Mouse (Mus musculus): ENCODE measurements around the gene Speer4a. TPM values are rescaled to one million over a fixed set of nuclear protein-coding genes. Genes with fewer than 3 reads are reported as not detected.
"Not testable (repeated sequence)": the region's sequence is repeated elsewhere in the genome, so short reads cannot be mapped to it uniquely, and the experiment has no call there.

Speer4a gene
- total RNA-seq (2015) = 0.27 TPM in 1 of 2 replicates, not detected in the other
- total RNA-seq (2017) = not detected in 2 replicates

- not testable (repeated sequence) for ATAC-seq (ENCODE audit: poor library complexity, severe bottlenecking)
Measured at GRCm38 (mm10) chr5:26039458-26039857, at the start of gene Speer4a. Gene Speer4a, minus strand, starts transcription at chr5:26039558.

- ATAC-seq (ENCODE audit: poor library complexity, severe bottlenecking) = not testable (repeated sequence)
Measured at GRCm38 (mm10) chr5:26079023-26079422, 39.7 kb upstream of the Speer4a start.

- no peak for ATAC-seq (ENCODE audit: poor library complexity, severe bottlenecking)
Measured at GRCm38 (mm10) chr5:26070716-26071115, 31.4 kb upstream of the Speer4a start.

- not testable (repeated sequence) for ATAC-seq (ENCODE audit: poor library complexity, severe bottlenecking)
Measured at GRCm38 (mm10) chr5:26058481-26058880, 19.1 kb upstream of the Speer4a start, which contains the start of gene Gm7347. Gene Gm7347, minus strand, starts transcription at chr5:26058581.

- ATAC-seq (ENCODE audit: poor library complexity, severe bottlenecking) = not testable (repeated sequence)
Measured at GRCm38 (mm10) chr5:26022816-26023215, 16.5 kb downstream of the Speer4a start, which contains the start of gene Gm5862. Gene Gm5862, minus strand, starts transcription at chr5:26022916.

GRCm38 (mm10) chr5:26007697-26008096, 31.7 kb downstream of the Speer4a start:
- ATAC-seq (ENCODE audit: poor library complexity, severe bottlenecking) = not testable (repeated sequence)

- ATAC-seq (ENCODE audit: poor library complexity, severe bottlenecking) = peak; percentile 38; the same call in 1 of the 2 replicates
Measured at GRCm38 (mm10) chr5:26006937-26007695, 32.2 kb downstream of the Speer4a start.

- ATAC-seq (ENCODE audit: poor library complexity, severe bottlenecking) = not testable (repeated sequence)
Measured at GRCm38 (mm10) chr5:26004698-26005097, 34.7 kb downstream of the Speer4a start, which contains the start of gene Gm1979. Gene Gm1979, minus strand, starts transcription at chr5:26004798.

GRCm38 (mm10) chr5:25988550-25988949, 50.8 kb downstream of the Speer4a start, which contains the start of gene Gm21698:
Gene Gm21698, minus strand, starts transcription at chr5:25988650.
- ATAC-seq (ENCODE audit: poor library complexity, severe bottlenecking) = not testable (repeated sequence)

Other genes with a start within 250 kb of the Speer4a start
- not detected in 2 replicates for gene Gm21663, start 97.2 kb downstream of the Speer4a start, total RNA-seq (2015)
- not detected in 2 replicates for gene Gm21663, start 97.2 kb downstream of the Speer4a start, total RNA-seq (2017)
- not detected in 2 replicates for gene Gm21671, start 85.1 kb downstream of the Speer4a start, total RNA-seq (2015)
- not detected in 2 replicates for gene Gm21671, start 85.1 kb downstream of the Speer4a start, total RNA-seq (2017)
- gene Gm21680, start 66.9 kb downstream of the Speer4a start, total RNA-seq (2015) = not detected in 2 replicates
- not detected in 2 replicates for gene Gm21680, start 66.9 kb downstream of the Speer4a start, total RNA-seq (2017)
- gene Gm21698, start 50.9 kb downstream of the Speer4a start, total RNA-seq (2015) = not detected in 2 replicates
- gene Gm21698, start 50.9 kb downstream of the Speer4a start, total RNA-seq (2017) = not detected in 2 replicates
- not detected in 2 replicates for gene Gm1979, start 34.8 kb downstream of the Speer4a start, total RNA-seq (2015)
- gene Gm1979, start 34.8 kb downstream of the Speer4a start, total RNA-seq (2017) = not detected in 2 replicates
- gene Gm5862, start 16.6 kb downstream of the Speer4a start, total RNA-seq (2015) = not detected in 2 replicates
- not detected in 2 replicates for gene Gm5862, start 16.6 kb downstream of the Speer4a start, total RNA-seq (2017)
- not detected in 2 replicates for gene Gm7347, start 19.0 kb upstream of the Speer4a start, total RNA-seq (2015)
- not detected in 2 replicates for gene Gm7347, start 19.0 kb upstream of the Speer4a start, total RNA-seq (2017)
- not detected in 2 replicates for gene Gm10471, start 49.7 kb upstream of the Speer4a start, total RNA-seq (2015)
- gene Gm10471, start 49.7 kb upstream of the Speer4a start, total RNA-seq (2017) = not detected in 2 replicates
- gene 5031410I06Rik, start 65.8 kb upstream of the Speer4a start, total RNA-seq (2015) = not detected in 2 replicates
- gene 5031410I06Rik, start 65.8 kb upstream of the Speer4a start, total RNA-seq (2017) = not detected in 2 replicates
- gene Gm10220, start 81.9 kb upstream of the Speer4a start, total RNA-seq (2015) = not detected in 2 replicates
- gene Gm10220, start 81.9 kb upstream of the Speer4a start, total RNA-seq (2017) = not detected in 2 replicates
- gene Gm7361, start 218.1 kb upstream of the Speer4a start, total RNA-seq (2015) = not detected in 2 replicates
- gene Gm7361, start 218.1 kb upstream of the Speer4a start, total RNA-seq (2017) = not detected in 2 replicates

All from megakaryocyte, adult 5-6 weeks (primary cell).